Mouse (Mus musculus): ENCODE results near the gene Thsd7b. TPM values are rescaled to one million over a fixed set of nuclear protein-coding genes. Genes with fewer than 3 reads are reported as not detected.

Gene Thsd7b
- polyA plus RNA-seq, 1 experiment, result not detected

DNA sequence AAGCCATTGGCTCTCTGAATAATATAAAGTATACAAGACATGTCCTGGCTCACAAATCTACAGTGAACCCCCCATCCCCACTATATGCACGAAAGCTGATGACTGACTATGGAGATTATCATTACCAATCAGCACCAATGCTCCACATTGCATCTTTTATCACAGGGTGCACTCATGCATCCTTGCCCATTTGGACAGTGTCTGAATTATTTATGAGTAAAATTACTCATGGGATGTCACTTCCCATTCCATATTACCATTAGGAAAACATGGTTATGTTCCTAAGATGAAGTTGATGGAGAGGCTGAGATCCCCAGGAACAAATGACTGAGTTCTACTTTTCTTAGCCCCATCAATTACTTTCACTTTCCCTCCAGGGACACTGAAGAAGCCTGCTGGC is 220.8 kb downstream of the Thsd7b start:
- H3K27ac ChIP-seq (ENCODE audit: insufficient read depth, low read length), result no peak overlapping the region
- no peak for TF ChIP-seq POLR2A (IDR thresholded peaks at IDR 0.05; ENCODE audit: low read depth, low read length)
- no peak for TF ChIP-seq CTCF (IDR thresholded peaks at IDR 0.05; ENCODE audit: borderline replicate concordance, insufficient read depth, low read length)

GRCm38 (mm10) chr1:129501707-129502106 is 228.6 kb downstream of the Thsd7b start:
- TF ChIP-seq POLR2A (IDR thresholded peaks at IDR 0.05; ENCODE audit: low read depth, low read length) (no peak), CTCF (IDR thresholded peaks at IDR 0.05; ENCODE audit: borderline replicate concordance, insufficient read depth, low read length) (no peak)
- H3K27ac ChIP-seq (ENCODE audit: insufficient read depth, low read length), result no peak overlapping the region
- H3K4me1 ChIP-seq (ENCODE audit: control insufficient read depth, insufficient read depth, low read length), result no peaks in the 10 kb centered on the region
- H3K4me3 ChIP-seq (ENCODE audit: insufficient read depth, low read length), result no peak overlapping the region

More for the DNA sequence above, 220.8 kb downstream of the Thsd7b start:
- Histone ChIP-seq H3K4me1 (ENCODE audit: control insufficient read depth, insufficient read depth, low read length) (no peaks in the 10 kb centered on the region), H3K4me3 (ENCODE audit: insufficient read depth, low read length) (no peak overlapping the region)

- TF ChIP-seq CTCF (IDR thresholded peaks at IDR 0.05; ENCODE audit: borderline replicate concordance, insufficient read depth, low read length) (no peak), POLR2A (IDR thresholded peaks at IDR 0.05; ENCODE audit: low read depth, low read length) (no peak)
- H3K4me3 ChIP-seq (ENCODE audit: insufficient read depth, low read length), result no peak overlapping the region
- H3K27ac ChIP-seq (ENCODE audit: insufficient read depth, low read length), result no peak overlapping the region
- no peaks in the 10 kb centered on the region for H3K4me1 ChIP-seq (ENCODE audit: control insufficient read depth, insufficient read depth, low read length)
Measured at GRCm38 (mm10) chr1:129516379-129516778, 243.3 kb downstream of the Thsd7b start.

DNA sequence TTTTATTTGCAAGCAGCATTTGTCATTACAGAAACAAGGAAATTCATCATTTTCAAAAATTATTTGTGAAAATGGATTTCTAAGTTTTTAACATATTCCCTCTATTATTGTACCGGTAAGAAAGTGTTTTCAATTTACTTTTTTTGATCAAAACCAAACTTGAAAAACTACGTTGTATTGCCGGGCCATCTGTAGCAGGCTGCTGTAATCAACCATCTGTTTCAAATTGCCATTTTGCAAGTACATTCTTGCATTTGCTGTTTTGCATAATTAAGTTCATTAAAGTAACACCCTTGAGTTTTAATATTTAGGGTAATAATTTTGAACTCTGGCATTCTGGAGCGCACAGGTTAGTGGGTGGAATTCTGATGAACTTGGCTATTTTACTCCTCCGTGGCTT is 246.6 kb downstream of the Thsd7b start:
- H3K27ac ChIP-seq (ENCODE audit: insufficient read depth, low read length), result no peak overlapping the region
- no peaks in the 10 kb centered on the region for H3K4me1 ChIP-seq (ENCODE audit: control insufficient read depth, insufficient read depth, low read length)
- no peak overlapping the region for H3K4me3 ChIP-seq (ENCODE audit: insufficient read depth, low read length)
- TF ChIP-seq CTCF (IDR thresholded peaks at IDR 0.05; ENCODE audit: borderline replicate concordance, insufficient read depth, low read length) (no peak), POLR2A (IDR thresholded peaks at IDR 0.05; ENCODE audit: low read depth, low read length) (no peak)

- Histone ChIP-seq H3K4me3 (ENCODE audit: insufficient read depth, low read length) (no peak overlapping the region), H3K27ac (ENCODE audit: insufficient read depth, low read length) (no peak overlapping the region), H3K4me1 (ENCODE audit: control insufficient read depth, insufficient read depth, low read length) (no peaks in the 10 kb centered on the region)
- TF ChIP-seq POLR2A (IDR thresholded peaks at IDR 0.05; ENCODE audit: low read depth, low read length) (no peak), CTCF (IDR thresholded peaks at IDR 0.05; ENCODE audit: borderline replicate concordance, insufficient read depth, low read length) (no peak)
Measured at GRCm38 (mm10) chr1:129526967-129527366, 253.9 kb downstream of the Thsd7b start.

- Histone ChIP-seq H3K4me1 (ENCODE audit: control insufficient read depth, insufficient read depth, low read length) (no peaks in the 10 kb centered on the region), H3K27ac (ENCODE audit: insufficient read depth, low read length) (no peak overlapping the region), H3K4me3 (ENCODE audit: insufficient read depth, low read length) (no peak overlapping the region)
- TF ChIP-seq POLR2A (IDR thresholded peaks at IDR 0.05; ENCODE audit: low read depth, low read length) (no peak), CTCF (IDR thresholded peaks at IDR 0.05; ENCODE audit: borderline replicate concordance, insufficient read depth, low read length) (no peak)
Measured at GRCm38 (mm10) chr1:129532206-129532605, 259.1 kb downstream of the Thsd7b start.

GRCm38 (mm10) chr1:129538508-129538907 is 265.4 kb downstream of the Thsd7b start:
- TF ChIP-seq CTCF (IDR thresholded peaks at IDR 0.05; ENCODE audit: borderline replicate concordance, insufficient read depth, low read length), result no peak
- no peak for TF ChIP-seq POLR2A (IDR thresholded peaks at IDR 0.05; ENCODE audit: low read depth, low read length)
- no peak overlapping the region for H3K4me3 ChIP-seq (ENCODE audit: insufficient read depth, low read length)
- no peaks in the 10 kb centered on the region for H3K4me1 ChIP-seq (ENCODE audit: control insufficient read depth, insufficient read depth, low read length)
- H3K27ac ChIP-seq (ENCODE audit: insufficient read depth, low read length), result no peak overlapping the region

GRCm38 (mm10) chr1:129538970-129539369 is 265.9 kb downstream of the Thsd7b start:
- Histone ChIP-seq H3K27ac (ENCODE audit: insufficient read depth, low read length) (no peak overlapping the region), H3K4me3 (ENCODE audit: insufficient read depth, low read length) (no peak overlapping the region), H3K4me1 (ENCODE audit: control insufficient read depth, insufficient read depth, low read length) (no peaks in the 10 kb centered on the region)
- TF ChIP-seq POLR2A (IDR thresholded peaks at IDR 0.05; ENCODE audit: low read depth, low read length) (no peak), CTCF (IDR thresholded peaks at IDR 0.05; ENCODE audit: borderline replicate concordance, insufficient read depth, low read length) (no peak)

- H3K4me1 ChIP-seq (ENCODE audit: control insufficient read depth, insufficient read depth, low read length), result no peaks in the 10 kb centered on the region
- no peak overlapping the region for H3K27ac ChIP-seq (ENCODE audit: insufficient read depth, low read length)
- no peak for TF ChIP-seq POLR2A (IDR thresholded peaks at IDR 0.05; ENCODE audit: low read depth, low read length)
- TF ChIP-seq CTCF (IDR thresholded peaks at IDR 0.05; ENCODE audit: borderline replicate concordance, insufficient read depth, low read length), result no peak
- no peak overlapping the region for H3K4me3 ChIP-seq (ENCODE audit: insufficient read depth, low read length)
Measured at GRCm38 (mm10) chr1:129540751-129541150, 267.6 kb downstream of the Thsd7b start.

DNA sequence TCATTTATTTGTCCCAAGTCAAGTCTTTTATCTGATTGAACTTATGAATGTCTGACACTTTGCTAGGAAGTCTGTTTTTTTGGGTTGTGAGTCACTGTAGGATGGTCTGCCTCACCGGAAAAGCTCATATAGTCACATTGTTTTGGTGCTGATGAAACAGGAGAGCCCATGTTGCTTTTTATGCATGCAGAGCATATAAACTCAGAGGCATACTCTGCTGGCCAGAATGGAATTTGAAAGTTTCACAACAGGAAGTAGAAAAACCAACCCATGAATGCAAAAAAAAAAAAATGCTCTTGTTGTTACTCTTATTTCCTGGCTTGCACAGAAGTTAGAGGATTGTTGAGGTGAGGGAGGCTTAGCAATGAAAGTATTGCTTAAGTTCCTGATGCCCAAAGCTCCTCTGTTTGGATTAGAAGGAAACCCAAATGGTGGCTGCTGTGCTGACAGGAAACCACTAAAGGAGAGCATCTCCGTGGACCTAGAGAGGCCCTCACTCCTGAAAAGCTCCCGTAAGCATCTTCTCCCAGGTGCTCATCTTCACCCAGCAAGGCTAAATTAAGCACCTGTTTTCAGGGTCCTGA is 269.6 kb downstream of the Thsd7b start:
- Histone ChIP-seq H3K27ac (ENCODE audit: insufficient read depth, low read length) (no peak overlapping the region), H3K4me3 (ENCODE audit: insufficient read depth, low read length) (no peak overlapping the region), H3K4me1 (ENCODE audit: control insufficient read depth, insufficient read depth, low read length) (no peaks in the 10 kb centered on the region)
- TF ChIP-seq POLR2A (IDR thresholded peaks at IDR 0.05; ENCODE audit: low read depth, low read length) (no peak), CTCF (IDR thresholded peaks at IDR 0.05; ENCODE audit: borderline replicate concordance, insufficient read depth, low read length) (no peak)

All from embryonic fibroblast, embryonic 13.5 days (primary cell).